Mouse (Mus musculus) hindbrain, postnatal 0 days (tissue): ENCODE measurements around the gene Edn1. TPM values are rescaled to one million over a fixed set of nuclear protein-coding genes. Genes with fewer than 3 reads are reported as not detected.
A peak's percentile ranks its signal among the peaks of the same experiment; 100 is the strongest.

Experiments
- ATAC-seq: fragments of 200-750 bp; cut with Nextera tagmentation; 2 replicates; pipeline ENCODE4 v1.8.0; 2017; ENCODE audit warnings: mild to moderate bottlenecking, moderate TSS enrichment, moderate library complexity
- DNase-seq: peaks from one replicate; pipeline ENCODE4 v3.0.0-alpha.2; 2015; ENCODE audit warnings: low spot score
- H3K27ac ChIP-seq: fragments of 300-500 bp; sonication (generic); 2 replicates; pipeline ENCODE4 v1.5.1; 2014; ENCODE audit warnings: mild to moderate bottlenecking
- H3K27me3 ChIP-seq: fragments of 300-500 bp; sonication (generic); 2 replicates; pipeline ENCODE4 v1.6.1; 2014; ENCODE audit warnings: low read length, mixed read lengths; ENCODE audit not compliant: insufficient read depth
- H3K36me3 ChIP-seq: fragments of 300-500 bp; sonication (generic); 2 replicates; pipeline ENCODE4 v1.6.1; 2014; ENCODE audit warnings: low read length, mixed read lengths; ENCODE audit not compliant: insufficient read depth
- H3K4me1 ChIP-seq: fragments of 300-500 bp; sonication (generic); 2 replicates; pipeline ENCODE4 v1.6.1; 2014; ENCODE audit warnings: antibody characterized with exemption, low read length, mixed read lengths; ENCODE audit not compliant: insufficient read depth
- H3K4me2 ChIP-seq: fragments of 300-500 bp; sonication (generic); 2 replicates; pipeline ENCODE4 v1.6.1; 2014; ENCODE audit warnings: low read depth, mild to moderate bottlenecking, low read length, moderate library complexity, mixed read lengths
- H3K4me3 ChIP-seq: fragments of 300-500 bp; sonication (generic); 2 replicates; pipeline ENCODE4 v1.5.1; 2014; ENCODE audit warnings: low read length
- H3K9ac ChIP-seq: fragments of 300-500 bp; sonication (generic); replicated peaks from 2 replicates; pipeline ENCODE4 v1.6.1; 2014; ENCODE audit warnings: mild to moderate bottlenecking, low read length, moderate library complexity, mixed read lengths
- H3K9me3 ChIP-seq: fragments of 300-500 bp; sonication (generic); 2 replicates; pipeline ENCODE4 v1.6.1; 2016; ENCODE audit warnings: low read length, mixed read lengths
- CTCF ChIP-seq: IDR thresholded peaks from 2 replicates; pipeline ENCODE4 v1.5.1; 2016; ENCODE audit warnings: antibody characterized with exemption, control low read depth, low read depth
- whole genome bisulfite sequencing: fragments of 180-500 bp; shearing (Covaris S2); extraction: QIAGEN DNeasy Blood & Tissue Kit; methylation state at CpG from one replicate; pipeline ENCODE4 v1.1.7; 2014; 5-methylcytosine and 5-hydroxymethylcytosine counted together
- polyA plus RNA-seq: library from polyadenylated mRNA; unstranded; fragments of >200 nt; fragmentation: Nextera tagmentation; extraction: Ambion mirVana; gene quantifications from 2 replicates; pipeline ENCODE4 v1.2.1, GENCODE M21; 2015
- total RNA-seq: library from RNA; depleted of rRNA; stranded (reverse); fragments of >200 nt; gene quantifications from 2 replicates; pipeline ENCODE4 v1.2.3, GENCODE M21; 2014

Gene Edn1
- total and polyA plus RNA-seq, 2 experiments from 2014 or later: 3.0 to 3.3 TPM

GRCm38 (mm10) chr13:42277751-42278150 lies 23.5 kb upstream of the Edn1 start:
- Histone ChIP-seq H3K27ac (no peak overlapping the region), H3K4me2 (no peak overlapping the region), H3K4me3 (no peak overlapping the region), H3K36me3 (no peaks in the 10 kb centered on the region), H3K4me1 (no peaks in the 10 kb centered on the region), H3K9ac (no peak overlapping the region), H3K9me3 (no peaks in the 10 kb centered on the region), H3K27me3 (no peaks in the 10 kb centered on the region)
- 98% methylated on average over 2 of the region's 2 CpGs for WGBS
- no peak for DNase-seq
- no peak for ATAC-seq
- TF ChIP-seq CTCF: no peak

- H3K27me3 ChIP-seq: no peaks in the 10 kb centered on the region
- no peak for TF ChIP-seq CTCF
- DNase-seq (no peak), ATAC-seq (no peak)
- H3K4me3 ChIP-seq: no peak overlapping the region
- WGBS: 81% methylated on average over 3 of the region's 3 CpGs
- no peak overlapping the region for H3K9ac ChIP-seq
- no peaks in the 10 kb centered on the region for H3K9me3 ChIP-seq
- H3K27ac ChIP-seq: no peak overlapping the region
- no peaks in the 10 kb centered on the region for H3K4me1 ChIP-seq
- H3K36me3 ChIP-seq: no peaks in the 10 kb centered on the region
- no peak overlapping the region for H3K4me2 ChIP-seq
Observed at GRCm38 (mm10) chr13:42285896-42286295, 15.4 kb upstream of the Edn1 start.

GRCm38 (mm10) chr13:42286768-42287167 lies 14.5 kb upstream of the Edn1 start:
- 95% methylated on average over 4 of the region's 4 CpGs for WGBS
- Histone ChIP-seq H3K9ac (no peak overlapping the region), H3K4me2 (no peak overlapping the region), H3K27me3 (no peaks in the 10 kb centered on the region), H3K27ac (no peak overlapping the region), H3K4me3 (no peak overlapping the region), H3K4me1 (no peaks in the 10 kb centered on the region), H3K36me3 (no peaks in the 10 kb centered on the region), H3K9me3 (no peaks in the 10 kb centered on the region)
- TF ChIP-seq CTCF: no peak
- no peak for DNase-seq
- no peak for ATAC-seq

DNA sequence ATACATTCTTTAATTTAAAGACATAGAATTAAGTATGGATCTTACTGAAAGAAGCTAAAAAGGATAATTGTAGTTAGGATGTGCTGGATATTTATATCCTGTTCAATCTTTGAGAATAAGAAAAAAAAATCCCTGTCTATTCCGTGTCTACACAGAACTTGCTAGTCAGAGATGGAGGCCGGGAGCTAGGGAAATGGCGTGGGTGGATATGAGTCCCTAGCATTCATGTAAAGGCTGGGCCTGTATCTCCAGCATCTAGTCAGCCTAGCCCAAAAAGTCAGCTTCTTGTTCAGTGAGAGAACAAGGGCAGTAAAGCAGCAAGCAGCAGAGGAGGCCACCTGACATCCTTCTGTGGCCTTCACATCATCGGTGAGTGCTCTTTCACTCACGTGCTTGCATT lies 8.7 kb upstream of the Edn1 start:
- H3K4me3 ChIP-seq: no peak overlapping the region
- H3K36me3 ChIP-seq: no peaks in the 10 kb centered on the region
- no peak overlapping the region for H3K9ac ChIP-seq
- 78% methylated on average over 5 of the region's 5 CpGs for WGBS
- H3K27ac ChIP-seq: no peak overlapping the region
- no peak for ATAC-seq
- no peaks in the 10 kb centered on the region for H3K9me3 ChIP-seq
- no peaks in the 10 kb centered on the region for H3K4me1 ChIP-seq
- no peak for DNase-seq
- TF ChIP-seq CTCF: no peak
- no peak overlapping the region for H3K4me2 ChIP-seq
- no peaks in the 10 kb centered on the region for H3K27me3 ChIP-seq

DNA sequence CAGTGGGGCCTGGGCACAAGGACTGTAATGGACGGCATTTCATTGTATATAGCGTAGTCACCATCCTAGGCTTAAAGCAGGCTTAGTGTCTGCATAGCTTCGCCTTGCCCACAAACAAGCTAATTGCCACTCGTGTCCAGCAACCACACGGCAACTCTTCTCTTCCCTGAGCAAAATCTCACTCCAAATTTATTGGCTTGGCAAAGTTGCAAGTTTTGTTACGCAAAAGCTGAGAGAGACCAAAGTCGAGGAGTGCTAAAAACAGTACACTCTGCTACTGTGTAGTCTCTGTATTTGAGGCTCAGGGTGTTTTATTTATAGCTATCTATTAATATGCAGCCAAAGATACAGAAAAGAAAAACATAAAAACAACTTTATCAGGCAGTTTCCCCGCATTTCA lies 3.0 kb upstream of the Edn1 start:
- H3K4me3 ChIP-seq: no peak overlapping the region

GRCm38 (mm10) chr13:42298766-42299165 lies 2.5 kb upstream of the Edn1 start:
- no peak for TF ChIP-seq CTCF
- Histone ChIP-seq H3K27ac (no peak overlapping the region), H3K4me3 (no peak overlapping the region), H3K36me3 (no peaks in the 10 kb centered on the region), H3K27me3 (0 out of 2 replicates have a peak, but pooled peaks cover 4% of the 10 kb centered on the region), H3K4me2 (no peak overlapping the region), H3K9ac (no peak overlapping the region), H3K9me3 (no peaks in the 10 kb centered on the region), H3K4me1 (0 out of 2 replicates have a peak, but pooled peaks cover 5% of the 10 kb centered on the region)
- ATAC-seq (no peak), DNase-seq (no peak)

More for the DNA sequence above, 3.0 kb upstream of the Edn1 start:
- DNase-seq: no peak
- H3K4me2 ChIP-seq: no peak overlapping the region
- H3K27ac ChIP-seq: no peak overlapping the region
- 0 out of 2 replicates have a peak, but pooled peaks cover 5% of the 10 kb centered on the region for H3K4me1 ChIP-seq
- no peak for ATAC-seq
- H3K27me3 ChIP-seq: 0 out of 2 replicates have a peak, but pooled peaks cover 4% of the 10 kb centered on the region
- TF ChIP-seq CTCF: no peak
- 70% methylated on average over 8 of the region's 8 CpGs for WGBS
- no peaks in the 10 kb centered on the region for H3K9me3 ChIP-seq
- H3K36me3 ChIP-seq: no peaks in the 10 kb centered on the region
- H3K9ac ChIP-seq: no peak overlapping the region

DNA sequence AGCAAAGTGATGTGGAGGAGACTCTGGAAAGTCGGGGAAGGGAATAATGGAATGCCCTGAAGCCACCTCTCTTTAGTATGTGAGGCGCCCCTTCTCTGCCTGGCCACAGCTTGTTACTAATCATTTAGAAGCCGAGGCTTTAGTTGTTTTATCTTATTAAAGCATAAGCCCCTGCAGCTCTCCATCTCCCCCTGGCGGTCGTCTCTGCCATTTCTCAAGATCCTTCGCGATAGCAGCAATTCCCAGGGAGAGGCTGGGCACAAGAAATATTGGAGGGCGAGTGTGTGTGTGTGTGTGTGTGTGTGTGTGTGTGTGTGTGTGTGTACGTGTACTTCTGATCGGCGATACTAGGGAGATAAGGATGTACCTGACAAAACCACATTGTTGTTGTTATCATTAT lies 709 bp upstream of the Edn1 start:
- WGBS: 7% methylated on average over 11 of the region's 11 CpGs
- Histone ChIP-seq H3K4me2 (peak overlapping the region; percentile 73), H3K4me1 (0 out of 2 replicates have a peak, but pooled peaks cover 5% of the 10 kb centered on the region), H3K27me3 (0 out of 2 replicates have a peak, but pooled peaks cover 4% of the 10 kb centered on the region), H3K4me3 (peak overlapping the region; percentile 33), H3K36me3 (no peaks in the 10 kb centered on the region), H3K9me3 (no peaks in the 10 kb centered on the region), H3K27ac (no peak overlapping the region), H3K9ac (no peak overlapping the region)
- DNase-seq (peak; percentile 83), ATAC-seq (peak; percentile 34; the same call in 1 of the 2 replicates)
- TF ChIP-seq CTCF: peak; percentile 81
